Mouse (Mus musculus): ENCODE measurements around the gene Gm21958. TPM values are rescaled to one million over a fixed set of nuclear protein-coding genes. Genes with fewer than 3 reads are reported as not detected.

Gene Gm21958
- not detected in 2 replicates for polyA plus RNA-seq (2012; rRNA removed)

GRCm38 (mm10) chr3:54714253-54714652 is at the start of gene Gm21958:
Gene Gm21958 (minus strand): TSS chr3:54714353.
- no peak for DNase-seq (ENCODE audit: low read depth, low spot score)
- 74% methylated on average over 6 of the region's 6 CpGs for WGBS

GRCm38 (mm10) chr3:54761258-54761657 is 47.1 kb upstream of the Gm21958 start:
- WGBS, result 71% methylated on average over 1 of the region's 1 CpGs

GRCm38 (mm10) chr3:54760321-54761115 is 46.4 kb upstream of the Gm21958 start:
- 75% methylated on average over 15 of the region's 15 CpGs for WGBS
- no peak for DNase-seq (ENCODE audit: low read depth, low spot score)

More at GRCm38 (mm10) chr3:54761258-54761657, 47.1 kb upstream of the Gm21958 start:
- DNase-seq (ENCODE audit: low read depth, low spot score), result no peak

GRCm38 (mm10) chr3:54759211-54759610 is 45.1 kb upstream of the Gm21958 start:
- DNase-seq (ENCODE audit: low read depth, low spot score), result no peak
- WGBS, result 79% methylated on average over 9 of the region's 9 CpGs

- no peak for DNase-seq (ENCODE audit: low read depth, low spot score)
- WGBS, result 40% methylated on average over 8 of the region's 8 CpGs
Measured at GRCm38 (mm10) chr3:54757446-54757845, 43.3 kb upstream of the Gm21958 start.

DNA sequence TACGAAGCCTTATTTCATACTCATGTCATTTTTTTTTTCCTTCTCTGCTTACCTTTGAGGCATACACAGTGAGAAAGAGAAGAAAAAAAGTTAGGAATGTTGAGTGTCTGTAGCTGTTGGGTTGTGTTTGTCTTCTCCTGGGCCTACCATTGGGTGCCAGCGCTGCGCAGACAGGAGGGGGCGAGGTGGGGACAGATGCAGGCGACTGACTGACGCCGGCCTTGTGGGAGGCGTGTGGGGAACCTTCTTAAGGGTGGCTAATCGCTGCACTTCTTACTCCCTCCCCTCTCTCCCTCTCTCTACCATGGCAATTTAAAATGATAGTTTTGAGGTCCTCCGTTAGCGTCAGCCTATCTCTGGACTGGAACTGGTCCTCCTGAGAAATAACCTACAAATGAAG is 41.9 kb upstream of the Gm21958 start:
- WGBS, result 3% methylated on average over 11 of the region's 11 CpGs
- no peak for DNase-seq (ENCODE audit: low read depth, low spot score)

- no peak for DNase-seq (ENCODE audit: low read depth, low spot score)
- under 1% methylated on average over 66 of the region's 66 CpGs for WGBS
Measured at GRCm38 (mm10) chr3:54755145-54756041, 41.2 kb upstream of the Gm21958 start, which contains the start of gene Smad9. Gene Smad9 (plus strand): TSS chr3:54755582.

DNA sequence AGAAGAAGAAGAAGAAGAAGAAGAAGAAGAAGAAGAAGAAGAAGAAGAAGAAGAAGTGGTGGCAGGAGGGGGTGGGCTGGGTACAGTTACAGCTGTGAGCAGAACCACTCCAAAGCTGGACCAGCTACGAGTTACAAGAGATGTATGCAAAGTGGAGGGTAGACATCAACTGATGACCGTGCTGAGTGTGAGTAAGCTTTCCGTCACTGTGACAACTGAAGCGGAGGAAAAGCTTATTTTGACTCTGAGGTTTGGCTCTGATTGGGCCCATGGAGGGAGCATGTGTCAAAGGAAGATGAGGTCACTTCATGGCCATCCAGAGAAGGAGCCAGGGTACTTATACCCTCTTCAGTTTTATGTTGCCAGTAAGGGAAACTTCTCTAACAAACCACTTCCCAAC is 39.3 kb upstream of the Gm21958 start:
- DNase-seq (ENCODE audit: low read depth, low spot score), result no peak
- WGBS, result 81% methylated on average over 4 of the region's 4 CpGs

DNA sequence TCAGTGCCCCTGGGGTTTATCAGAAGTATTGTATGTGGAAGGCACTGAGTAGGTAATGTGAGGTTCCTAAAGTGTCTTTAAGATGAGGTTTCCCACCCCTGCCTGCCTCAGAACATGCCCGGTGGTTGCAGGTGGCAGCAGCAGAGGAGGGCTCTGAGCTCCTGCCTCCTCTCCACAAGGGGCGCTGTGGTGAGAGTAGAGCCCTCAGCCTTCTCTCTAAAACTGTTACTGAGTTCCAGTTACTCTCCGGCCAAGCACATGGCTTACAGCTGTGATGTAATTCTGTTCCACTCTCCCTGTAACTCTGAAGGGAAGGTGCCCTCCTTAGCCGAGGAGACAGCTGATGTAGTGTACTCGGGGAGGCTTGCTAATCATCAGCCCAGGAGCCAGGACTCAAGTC is 31.6 kb upstream of the Gm21958 start:
- no peak for DNase-seq (ENCODE audit: low read depth, low spot score)
- 56% methylated on average over 5 of the region's 5 CpGs for WGBS

DNA sequence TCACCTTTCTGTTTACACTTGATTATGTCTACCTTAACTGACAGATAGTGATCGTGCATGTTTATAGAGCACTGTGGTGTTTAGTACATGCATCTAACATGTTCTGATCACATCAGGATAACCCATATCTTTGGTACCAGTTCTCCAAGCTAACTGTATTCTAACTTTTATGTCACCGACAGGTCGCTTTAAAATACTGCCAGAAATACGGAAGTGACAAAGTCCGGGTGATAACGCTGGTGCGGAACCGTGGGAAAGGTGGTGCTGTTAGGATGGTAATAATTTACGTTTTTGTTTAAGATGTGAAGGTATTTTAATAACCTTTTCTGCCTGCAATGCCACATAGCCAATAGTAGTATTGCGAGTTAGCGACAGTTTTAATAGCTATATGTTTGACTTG is 27.8 kb upstream of the Gm21958 start:
- DNase-seq (ENCODE audit: low read depth, low spot score), result peak; percentile 37
- 59% methylated on average over 11 of the region's 11 CpGs for WGBS

GRCm38 (mm10) chr3:54737317-54737716 is 23.2 kb upstream of the Gm21958 start:
- 87% methylated on average over 8 of the region's 8 CpGs for WGBS
- DNase-seq (ENCODE audit: low read depth, low spot score), result no peak

- DNase-seq (ENCODE audit: low read depth, low spot score), result no peak
- 42% methylated on average over 18 of the region's 18 CpGs for WGBS
Measured at GRCm38 (mm10) chr3:54736101-54736927, 22.2 kb upstream of the Gm21958 start.

DNA sequence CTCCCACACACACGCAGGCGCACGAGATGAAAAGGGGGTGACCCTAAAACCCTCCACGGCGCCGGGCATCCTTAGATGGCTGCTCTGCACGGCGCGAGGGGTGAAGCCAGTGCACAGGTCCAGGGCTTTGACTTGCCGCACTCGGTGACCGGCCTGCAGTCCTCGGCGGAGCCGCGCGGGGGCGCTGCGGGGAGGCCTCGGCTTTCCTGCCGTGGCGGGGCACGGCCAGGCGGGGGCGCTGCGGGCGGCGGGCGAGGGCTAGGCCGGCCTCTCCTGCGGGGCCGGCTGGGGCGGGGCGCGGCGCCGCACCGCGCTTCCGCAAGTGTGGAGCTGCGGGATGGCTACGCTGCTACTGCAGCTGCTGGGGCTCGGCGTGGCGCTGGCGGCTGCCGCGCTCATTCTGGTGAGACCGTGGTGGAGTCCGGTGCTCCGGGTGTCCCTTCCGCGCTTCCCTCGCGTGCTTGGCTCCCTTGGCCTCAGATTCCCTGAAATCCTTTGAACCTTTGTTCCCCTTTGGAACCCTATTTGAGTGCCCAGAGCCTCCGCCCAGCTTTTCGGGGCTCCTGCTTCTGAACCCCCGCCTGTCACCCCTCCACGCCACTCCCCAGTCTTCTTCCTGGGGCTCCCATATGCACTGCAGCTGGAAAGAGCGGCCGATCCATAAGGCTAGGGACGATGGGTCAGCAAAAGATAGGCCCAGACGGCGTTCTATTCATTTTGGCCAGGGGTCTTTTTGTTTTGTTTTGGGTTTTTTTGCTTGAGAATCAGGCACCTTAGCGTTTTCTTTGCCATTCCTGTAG is 21.3 kb upstream of the Gm21958 start, which contains the start of the genes Exosc8 and Alg5:
Gene Exosc8, minus strand, starts transcription at position 147 of the 800 bp plus-strand sequence.
Gene Alg5, plus strand, starts transcription at position 293 of the 800 bp plus-strand sequence.
- DNase-seq (ENCODE audit: low read depth, low spot score), result no peak
- WGBS, result under 1% methylated on average over 63 of the region's 65 CpGs

DNA sequence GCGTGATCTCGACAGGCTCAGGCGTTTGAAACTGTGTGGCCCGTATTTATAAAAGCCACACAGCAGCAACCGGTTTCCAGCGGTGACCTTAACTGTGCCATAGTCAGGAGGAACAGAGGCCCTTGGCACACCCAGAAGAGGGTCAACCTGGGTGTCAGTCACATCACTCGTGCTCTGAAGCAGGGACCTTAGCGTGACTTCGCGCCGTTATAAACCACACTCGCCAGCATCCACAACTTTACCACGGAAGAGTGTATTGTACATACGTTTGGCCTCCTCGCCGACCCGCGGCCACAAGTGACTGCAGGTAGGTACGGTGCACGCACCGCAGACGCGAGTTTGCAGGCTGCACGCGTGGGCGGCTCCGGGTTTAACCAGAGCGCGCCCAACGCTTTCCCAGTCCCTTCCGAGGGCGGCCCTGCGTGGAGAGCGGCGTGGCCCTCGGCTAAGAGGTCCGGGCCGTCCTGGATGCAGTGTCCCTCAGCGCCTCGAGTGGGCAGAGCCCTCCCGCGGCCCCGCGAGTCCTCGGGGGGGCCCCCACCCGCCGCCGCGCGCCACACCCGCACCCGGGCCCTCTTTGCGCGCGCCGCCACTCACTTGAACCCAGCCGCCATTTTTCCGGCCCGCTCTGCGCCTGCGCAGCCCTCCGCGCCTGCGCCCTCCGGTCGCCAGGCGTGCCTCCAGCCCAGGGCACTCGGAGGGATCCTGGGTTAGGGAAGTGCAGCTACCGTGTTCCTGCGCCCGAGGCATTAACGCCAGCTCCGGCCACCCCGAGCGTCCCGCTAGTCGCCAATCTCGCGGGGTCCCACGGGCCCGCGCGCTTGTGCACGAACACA is 20.5 kb upstream of the Gm21958 start:
- peak; percentile 32 for DNase-seq (ENCODE audit: low read depth, low spot score)
- under 1% methylated on average over 84 of the region's 84 CpGs for WGBS

- no peak for DNase-seq (ENCODE audit: low read depth, low spot score)
- 78% methylated on average over 4 of the region's 4 CpGs for WGBS
Measured at GRCm38 (mm10) chr3:54732371-54732770, 18.2 kb upstream of the Gm21958 start.

- DNase-seq (ENCODE audit: low read depth, low spot score), result no peak
- 60% methylated on average over 8 of the region's 8 CpGs for WGBS
Measured at GRCm38 (mm10) chr3:54731626-54732150, 17.5 kb upstream of the Gm21958 start.

GRCm38 (mm10) chr3:54728100-54728499 is 13.9 kb upstream of the Gm21958 start:
- no peak for DNase-seq (ENCODE audit: low read depth, low spot score)
- WGBS, result 84% methylated on average over 6 of the region's 6 CpGs

DNA sequence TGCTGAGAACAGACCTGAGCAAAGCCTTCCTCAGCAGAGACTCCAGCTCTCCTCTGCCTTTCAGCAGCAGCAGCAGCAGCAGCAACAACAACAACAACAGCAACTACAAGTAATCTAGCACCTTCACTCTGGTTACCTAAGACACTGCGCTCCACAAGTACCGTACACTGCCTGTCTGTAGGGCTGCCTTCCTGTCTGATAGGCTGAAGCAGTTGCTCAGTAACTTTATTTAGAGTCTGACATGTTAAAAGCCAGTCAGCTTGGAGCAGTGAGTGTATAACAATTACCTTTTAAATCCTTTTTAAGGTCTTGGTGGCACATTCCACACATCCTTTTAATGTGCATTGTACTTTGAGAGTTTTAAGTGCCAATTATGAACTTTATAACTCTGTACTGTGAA is 13.4 kb upstream of the Gm21958 start:
- no peak for DNase-seq (ENCODE audit: low read depth, low spot score)
- WGBS, result 95% methylated on average over 2 of the region's 2 CpGs
